Mouse (Mus musculus): ENCODE results near the gene Nedd9. TPM values are rescaled to one million over a fixed set of nuclear protein-coding genes. Genes with fewer than 3 reads are reported as not detected.

Nedd9 gene
- total and polyA plus RNA-seq, 2 experiments from 2014 or later = 12.6 to 30.5 TPM

DNA sequence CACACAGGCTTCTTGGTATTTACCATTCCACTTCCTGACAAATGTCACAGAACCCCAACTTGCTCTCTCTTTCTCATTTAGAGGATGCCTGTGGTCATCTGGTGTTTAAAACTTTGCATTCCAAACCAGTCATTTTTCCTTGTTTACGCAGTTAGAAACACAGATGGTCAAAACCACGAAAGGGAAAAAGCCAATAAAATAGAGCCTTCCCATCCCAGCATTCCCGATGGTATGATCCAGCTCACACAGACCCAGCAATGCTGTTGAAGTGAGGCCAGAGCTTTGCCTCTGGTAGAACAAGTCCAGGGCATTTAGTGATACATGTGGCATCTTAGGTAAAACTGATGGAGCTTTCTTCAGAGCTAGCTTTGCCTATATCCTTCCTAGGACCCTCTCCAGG lies 165.7 kb downstream of the Nedd9 start:
- no peaks in the 10 kb centered on the region for H3K27me3 ChIP-seq (ENCODE audit: insufficient read depth, low read length)
- peak; percentile 46; the same call in 1 of the 2 replicates for ATAC-seq
- 47% methylated on average over 3 of the region's 3 CpGs for WGBS
- no peaks in the 10 kb centered on the region for H3K9me3 ChIP-seq (ENCODE audit: low read length)
- peak overlapping the region; percentile 67 for H3K27ac ChIP-seq (ENCODE audit: low read depth, low read length)
- H3K9ac ChIP-seq = no peak overlapping the region
- peaks cover 3% of the 10 kb centered on the region; the same call in 1 of the 2 replicates for H3K4me1 ChIP-seq (ENCODE audit: insufficient read depth)
- no peak overlapping the region for H3K4me2 ChIP-seq (ENCODE audit: low read depth)
- no peak overlapping the region for H3K4me3 ChIP-seq (ENCODE audit: low read depth, low read length)
- no peak for TF ChIP-seq CTCF (IDR thresholded peaks at IDR 0.05; ENCODE audit: low read depth)
- H3K36me3 ChIP-seq (ENCODE audit: insufficient read depth) = peaks cover 14% of the 10 kb centered on the region
- DNase-seq = peak; percentile 42

- no peak for TF ChIP-seq CTCF (IDR thresholded peaks at IDR 0.05; ENCODE audit: low read depth)
- Histone ChIP-seq H3K27me3 (ENCODE audit: insufficient read depth, low read length) (no peaks in the 10 kb centered on the region), H3K4me1 (ENCODE audit: insufficient read depth) (peaks cover 3% of the 10 kb centered on the region; the same call in 1 of the 2 replicates), H3K27ac (ENCODE audit: low read depth, low read length) (peak overlapping the region; percentile 67), H3K4me3 (ENCODE audit: low read depth, low read length) (no peak overlapping the region), H3K9me3 (ENCODE audit: low read length) (no peaks in the 10 kb centered on the region), H3K4me2 (ENCODE audit: low read depth) (no peak overlapping the region), H3K36me3 (ENCODE audit: insufficient read depth) (peaks cover 21% of the 10 kb centered on the region), H3K9ac (no peak overlapping the region)
- ATAC-seq (no peak; the same call in 1 of the 2 replicates), DNase-seq (no peak)
- WGBS = 19% methylated on average over 5 of the region's 5 CpGs
Measured at GRCm38 (mm10) chr13:41320749-41321148, 166.4 kb downstream of the Nedd9 start.

DNA sequence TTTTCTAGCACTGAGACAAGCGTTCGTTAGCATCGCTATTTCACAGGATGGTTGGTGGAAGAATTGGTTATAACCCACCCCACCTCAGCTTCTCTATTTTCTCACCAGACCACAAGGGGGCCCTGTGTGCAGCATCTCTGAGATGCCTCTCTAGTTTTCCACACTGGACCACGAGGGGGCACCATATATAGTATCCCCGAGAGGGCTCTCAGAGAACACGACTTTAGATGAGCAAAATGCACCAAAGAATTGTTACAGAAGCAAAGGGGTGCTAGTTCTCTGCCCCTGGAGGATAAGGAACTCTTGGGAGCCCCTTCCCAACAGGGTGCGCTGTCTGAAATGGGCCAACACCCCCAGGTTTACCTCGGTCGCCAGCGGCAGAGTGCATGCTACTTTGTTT lies 184.4 kb downstream of the Nedd9 start:
- Histone ChIP-seq H3K4me1 (ENCODE audit: insufficient read depth) (no peaks in the 10 kb centered on the region), H3K9ac (no peak overlapping the region), H3K4me2 (ENCODE audit: low read depth) (no peak overlapping the region), H3K4me3 (ENCODE audit: low read depth, low read length) (no peak overlapping the region), H3K36me3 (ENCODE audit: insufficient read depth) (no peaks in the 10 kb centered on the region), H3K27ac (ENCODE audit: low read depth, low read length) (no peak overlapping the region), H3K27me3 (ENCODE audit: insufficient read depth, low read length) (no peaks in the 10 kb centered on the region), H3K9me3 (ENCODE audit: low read length) (no peaks in the 10 kb centered on the region)
- WGBS = 53% methylated on average over 10 of the region's 10 CpGs
- DNase-seq (peak; percentile 82), ATAC-seq (no peak; the same call in 1 of the 2 replicates)
- TF ChIP-seq CTCF (IDR thresholded peaks at IDR 0.05; ENCODE audit: low read depth) = peak; percentile 83

DNA sequence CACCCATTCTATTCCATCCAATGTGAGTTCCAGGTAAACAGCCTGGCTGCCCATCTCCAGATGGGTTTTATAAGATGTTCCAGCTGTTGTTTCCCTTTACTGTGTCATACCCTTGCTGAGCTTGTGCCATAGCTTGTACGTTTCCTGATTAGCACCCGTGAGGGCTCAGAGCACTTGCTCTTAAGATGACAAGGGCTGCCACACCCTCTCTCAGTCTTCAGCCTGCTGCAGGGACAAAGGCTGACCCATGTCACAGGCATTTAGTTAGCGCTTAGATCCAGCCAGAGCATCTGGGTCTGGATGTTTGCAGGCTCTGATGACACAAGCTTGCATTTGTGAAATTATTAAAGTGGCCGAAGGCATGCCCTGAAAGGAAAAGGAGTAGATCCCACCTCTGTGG lies 187.1 kb downstream of the Nedd9 start:
- Histone ChIP-seq H3K9ac (no peak overlapping the region), H3K27ac (ENCODE audit: low read depth, low read length) (no peak overlapping the region), H3K4me2 (ENCODE audit: low read depth) (no peak overlapping the region), H3K4me3 (ENCODE audit: low read depth, low read length) (no peak overlapping the region), H3K36me3 (ENCODE audit: insufficient read depth) (no peaks in the 10 kb centered on the region), H3K27me3 (ENCODE audit: insufficient read depth, low read length) (no peaks in the 10 kb centered on the region), H3K4me1 (ENCODE audit: insufficient read depth) (no peaks in the 10 kb centered on the region), H3K9me3 (ENCODE audit: low read length) (no peaks in the 10 kb centered on the region)
- 73% methylated on average over 4 of the region's 4 CpGs for WGBS
- no peak for DNase-seq
- TF ChIP-seq CTCF (IDR thresholded peaks at IDR 0.05; ENCODE audit: low read depth) = no peak
- ATAC-seq = no peak

DNA sequence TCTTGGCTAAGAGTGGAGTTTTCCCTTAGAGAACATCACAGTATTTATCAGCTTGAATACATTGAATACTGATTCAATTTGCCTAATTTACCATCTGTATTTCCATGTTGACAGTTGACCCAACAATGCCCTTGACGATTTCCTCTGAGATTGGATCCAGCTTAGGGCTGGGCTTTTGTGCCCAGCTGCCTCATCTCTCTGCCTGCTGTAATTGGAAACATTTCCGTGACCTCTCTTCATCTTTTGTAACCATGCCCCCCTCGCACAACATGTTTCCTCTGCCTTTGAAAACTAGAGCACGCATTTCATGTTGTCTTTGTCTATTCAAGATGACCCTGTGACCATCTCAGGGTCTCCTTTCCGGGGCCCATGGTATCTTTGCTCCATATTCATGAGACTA lies 188.2 kb downstream of the Nedd9 start:
- no peak for ATAC-seq
- no peak overlapping the region for H3K4me3 ChIP-seq (ENCODE audit: low read depth, low read length)
- no peak overlapping the region for H3K27ac ChIP-seq (ENCODE audit: low read depth, low read length)
- no peak overlapping the region for H3K4me2 ChIP-seq (ENCODE audit: low read depth)
- H3K9ac ChIP-seq = no peak overlapping the region
- DNase-seq = no peak
- H3K27me3 ChIP-seq (ENCODE audit: insufficient read depth, low read length) = no peaks in the 10 kb centered on the region
- 38% methylated on average over 5 of the region's 5 CpGs for WGBS
- no peaks in the 10 kb centered on the region for H3K4me1 ChIP-seq (ENCODE audit: insufficient read depth)
- no peaks in the 10 kb centered on the region for H3K36me3 ChIP-seq (ENCODE audit: insufficient read depth)
- H3K9me3 ChIP-seq (ENCODE audit: low read length) = no peaks in the 10 kb centered on the region
- no peak for TF ChIP-seq CTCF (IDR thresholded peaks at IDR 0.05; ENCODE audit: low read depth)

- no peak for ATAC-seq
- WGBS = 55% methylated on average over 2 of the region's 2 CpGs
- Histone ChIP-seq H3K4me1 (ENCODE audit: insufficient read depth) (no peaks in the 10 kb centered on the region), H3K9me3 (ENCODE audit: low read length) (no peaks in the 10 kb centered on the region), H3K4me2 (ENCODE audit: low read depth) (no peak overlapping the region), H3K9ac (no peak overlapping the region), H3K4me3 (ENCODE audit: low read depth, low read length) (no peak overlapping the region), H3K27ac (ENCODE audit: low read depth, low read length) (no peak overlapping the region), H3K36me3 (ENCODE audit: insufficient read depth) (no peaks in the 10 kb centered on the region), H3K27me3 (ENCODE audit: insufficient read depth, low read length) (no peaks in the 10 kb centered on the region)
- DNase-seq = no peak
- TF ChIP-seq CTCF (IDR thresholded peaks at IDR 0.05; ENCODE audit: low read depth) = peak; percentile 3; the same call in 1 of the 2 replicates
Measured at GRCm38 (mm10) chr13:41298533-41298932, 188.6 kb downstream of the Nedd9 start.

DNA sequence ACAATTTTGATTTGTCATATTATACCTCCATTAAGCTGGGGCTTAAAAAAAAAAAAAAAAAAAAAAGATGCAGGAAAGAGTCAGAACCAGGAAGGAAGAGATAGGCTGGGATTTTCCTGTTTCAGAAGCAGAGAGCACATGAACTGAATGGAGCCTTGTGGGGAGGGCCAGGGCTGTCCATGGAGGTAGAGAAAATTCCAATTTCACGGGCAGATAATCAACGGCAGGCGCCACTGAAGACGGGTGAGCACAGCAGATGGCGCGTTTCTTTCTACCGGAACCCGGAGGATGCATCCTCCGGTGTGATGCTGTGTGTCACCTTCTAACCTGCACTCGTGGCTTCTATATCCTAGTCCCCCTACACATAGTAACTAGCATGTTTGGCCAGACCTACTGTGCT lies 190.8 kb downstream of the Nedd9 start:
- TF ChIP-seq CTCF (IDR thresholded peaks at IDR 0.05; ENCODE audit: low read depth) = no peak
- Histone ChIP-seq H3K27me3 (ENCODE audit: insufficient read depth, low read length) (no peaks in the 10 kb centered on the region), H3K27ac (ENCODE audit: low read depth, low read length) (no peak overlapping the region), H3K4me2 (ENCODE audit: low read depth) (no peak overlapping the region), H3K9ac (no peak overlapping the region), H3K36me3 (ENCODE audit: insufficient read depth) (no peaks in the 10 kb centered on the region), H3K9me3 (ENCODE audit: low read length) (no peaks in the 10 kb centered on the region), H3K4me1 (ENCODE audit: insufficient read depth) (no peaks in the 10 kb centered on the region), H3K4me3 (ENCODE audit: low read depth, low read length) (no peak overlapping the region)
- no peak for ATAC-seq
- DNase-seq = no peak
- WGBS = 86% methylated on average over 10 of the region's 10 CpGs
